Mouse (Mus musculus) duodenum, adult 2 months (tissue): ENCODE measurements around the gene Ifi47. TPM values are rescaled to one million over a fixed set of nuclear protein-coding genes. Genes with fewer than 3 reads are reported as not detected.

ENCODE experiments used
- polyA plus RNA-seq: library from polyadenylated mRNA; depleted of rRNA; stranded (reverse); fragments of >200 nt; gene quantifications from 2 replicates; pipeline ENCODE4 v1.2.3, GENCODE M21; 2012; ENCODE audit warnings: low replicate concordance; rRNA removed

Gene Ifi47
- 2.2 and 5.1 TPM in 2 replicates for polyA plus RNA-seq

GRCm38 (mm10) chr11:49076001-49076757 lies at the start of gene Ifi47:
TSS of gene Ifi47 (plus strand) at chr11:49076587.

GRCm38 (mm10) chr11:49051093-49051891 lies 25.1 kb upstream of the Ifi47 start, which contains the start of gene 9930111J21Rik2:
TSS of gene 9930111J21Rik2 (minus strand) at chr11:49051242.

DNA sequence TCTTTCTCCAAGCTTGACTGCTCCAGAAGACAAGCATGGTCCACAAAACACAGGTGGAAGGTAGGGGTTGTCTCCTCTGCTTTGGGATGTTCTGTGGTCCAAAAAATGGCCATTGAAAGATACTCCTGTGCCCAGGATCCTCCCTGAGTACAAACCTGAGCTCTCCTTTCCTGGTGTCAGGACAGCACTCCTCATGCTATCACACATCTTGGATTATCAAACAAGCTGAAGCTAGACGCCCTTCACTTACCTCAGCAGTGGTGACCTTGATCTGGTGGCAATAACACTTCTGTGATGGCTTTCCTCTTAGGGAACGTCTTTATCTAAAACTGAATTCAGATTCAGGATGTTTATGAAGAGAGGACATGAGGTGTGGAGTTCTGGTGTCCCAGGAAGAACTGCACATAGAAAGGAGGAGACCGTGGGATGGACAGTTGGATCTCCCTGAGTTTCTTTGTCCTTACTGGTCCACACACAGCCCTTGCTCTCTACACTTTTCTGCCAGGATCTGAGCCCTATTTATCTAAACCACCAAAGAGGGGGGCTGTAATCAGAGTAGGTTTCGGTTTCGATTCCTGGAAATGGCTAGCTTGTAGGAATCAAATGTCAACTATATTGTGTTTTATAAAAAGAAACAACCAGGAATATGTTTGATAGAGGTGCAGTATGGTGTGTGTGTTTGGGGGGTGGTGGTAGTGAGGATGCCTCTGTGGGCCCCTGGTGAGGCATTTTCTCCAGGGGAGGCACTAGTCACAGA lies 12.5 kb upstream of the Ifi47 start, which contains the start of gene Tgtp2:
Gene Tgtp2, minus strand, starts transcription at position 494 of the 757 bp plus-strand sequence.

DNA sequence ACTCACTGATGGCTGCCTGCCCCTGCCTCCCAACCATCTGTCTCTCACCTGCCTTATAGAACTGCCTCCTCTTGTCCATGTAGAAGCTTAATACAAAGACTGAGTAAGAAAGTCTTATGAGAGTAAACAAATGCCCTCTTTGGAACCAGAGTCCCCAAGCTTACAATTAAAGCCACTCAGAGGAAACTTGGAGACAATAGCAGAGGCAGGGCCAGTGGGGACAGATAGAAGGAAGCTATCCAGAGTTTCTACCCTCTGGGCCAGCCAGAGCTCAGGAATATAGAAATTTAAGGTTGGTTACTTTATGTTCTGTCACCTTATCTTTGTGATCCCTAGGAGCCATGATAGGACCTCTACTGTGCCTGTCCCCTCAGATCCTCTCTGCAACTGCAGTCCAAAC lies 38.4 kb downstream of the Ifi47 start, which contains the start of gene Olfr1396:
Gene Olfr1396, minus strand, starts transcription at position 101 of the 400 bp plus-strand sequence.

DNA sequence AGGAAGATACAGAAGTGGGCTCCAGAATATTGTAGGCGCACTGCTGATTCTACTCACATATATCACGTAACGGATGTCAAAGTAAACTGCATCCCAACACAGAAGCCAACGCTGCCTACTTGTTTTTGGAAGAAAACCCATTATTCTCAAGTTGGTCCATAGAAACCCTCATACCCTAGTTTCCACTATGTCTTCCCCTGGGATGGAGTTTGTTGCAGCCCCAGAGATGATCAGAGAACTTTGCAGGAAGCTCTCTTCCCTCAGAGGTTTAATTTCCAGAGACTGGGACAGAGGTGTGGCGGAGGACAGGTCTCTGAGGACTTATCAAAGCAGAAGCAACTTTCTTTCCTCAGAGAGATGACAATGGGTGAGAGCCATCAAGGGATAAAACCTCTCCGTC lies 65.6 kb downstream of the Ifi47 start, which contains the start of gene Olfr1395:
Gene Olfr1395, plus strand, starts transcription at position 301 of the 400 bp plus-strand sequence.

Other genes with a start within 250 kb of the Ifi47 start
- 2.8 and 3.5 TPM in 2 replicates for gene Gm12184, start 249.9 kb upstream of the Ifi47 start, polyA plus RNA-seq
- 1.4 and 1.5 TPM in 2 replicates for gene Irgm1, start 204.9 kb upstream of the Ifi47 start, polyA plus RNA-seq
- 0.06 and 0.66 TPM in 2 replicates for gene Gm5431, start 174.4 kb upstream of the Ifi47 start, polyA plus RNA-seq
- 4.3 and 16.0 TPM in 2 replicates for gene Psme2b, start 130.4 kb upstream of the Ifi47 start, polyA plus RNA-seq
- 0.07 TPM in 1 of 2 replicates, not detected in the other for gene Olfr56, start 97.7 kb upstream of the Ifi47 start, polyA plus RNA-seq
- 0.21 and 0.46 TPM in 2 replicates for gene 9930111J21Rik1, start 97.2 kb upstream of the Ifi47 start, polyA plus RNA-seq
- 0.04 and 0.05 TPM in 2 replicates for gene Gm12185, start 84.4 kb upstream of the Ifi47 start, polyA plus RNA-seq
- 0.16 and 0.33 TPM in 2 replicates for gene Tgtp1, start 82.4 kb upstream of the Ifi47 start, polyA plus RNA-seq
- 0.05 and 0.09 TPM in 2 replicates for gene 9930111J21Rik2, start 25.3 kb upstream of the Ifi47 start, polyA plus RNA-seq
- gene Tgtp2, start 12.4 kb upstream of the Ifi47 start, polyA plus RNA-seq, result 0.18 and 0.72 TPM in 2 replicates
- not detected in 2 replicates for gene Olfr1396, start 38.3 kb downstream of the Ifi47 start, polyA plus RNA-seq
- not detected in 2 replicates for gene Olfr1395, start 65.7 kb downstream of the Ifi47 start, polyA plus RNA-seq
- not detected in 2 replicates for gene Olfr1394, start 77.8 kb downstream of the Ifi47 start, polyA plus RNA-seq
- gene Btnl9, start 110.6 kb downstream of the Ifi47 start, polyA plus RNA-seq, result 1.8 and 1.9 TPM in 2 replicates
- 0.33 and 0.69 TPM in 2 replicates for gene Zfp62, start 126.7 kb downstream of the Ifi47 start, polyA plus RNA-seq
- 123 and 188 TPM in 2 replicates for gene Mgat1, start 167.6 kb downstream of the Ifi47 start, polyA plus RNA-seq
- gene Olfr1393, start 201.7 kb downstream of the Ifi47 start, polyA plus RNA-seq, result 0.27 TPM in 1 of 2 replicates, not detected in the other
- gene Olfr1392, start 208.7 kb downstream of the Ifi47 start, polyA plus RNA-seq, result 0.05 TPM in 1 of 2 replicates, not detected in the other
- not detected in 2 replicates for gene Olfr10, start 228.2 kb downstream of the Ifi47 start, polyA plus RNA-seq
- gene Olfr1391, start 246.2 kb downstream of the Ifi47 start, polyA plus RNA-seq, result not detected in 2 replicates